10 mouse cellular contexts compared by ENCODE assay signal in genomic region chr9:45958851-45959250, GRCm38 (mm10). TPM values are rescaled to one million over a fixed set of nuclear protein-coding genes. Genes with fewer than 3 reads are reported as not detected.
DNase-seq lines count a peak whose midpoint lies in the region; ATAC-seq and TF ChIP-seq lines count a peak whose summit lies in the region.
"Had no signal": no experiment of that assay in that cellular context is flagged by ENCODE, and none has a peak within 500 bp of the region (broad histone marks: within the 10 kb centered on the region; RNA-seq: fewer than 3 reads in every experiment).

No protein-coding gene starts in this region.

- H3K9me3 ChIP-seq in kidney, embryonic 16.5 days (ENCODE audit: low read length), result no peaks in the 10 kb centered on the region
- H3K9me3 ChIP-seq in hindbrain, postnatal 0 days (ENCODE audit: low read length), result no peaks in the 10 kb centered on the region

- H3K9ac ChIP-seq in kidney, embryonic 16.5 days (replicated peaks; ENCODE audit: low read length), result no peak overlapping the region
- H3K9ac ChIP-seq in hindbrain, postnatal 0 days (replicated peaks; ENCODE audit: low read length), result no peak overlapping the region

- H3K4me1 ChIP-seq in kidney, embryonic 16.5 days (ENCODE audit: insufficient read depth, low read length), result peaks cover 12% of the 10 kb centered on the region
- H3K4me1 ChIP-seq in hindbrain, postnatal 0 days (ENCODE audit: insufficient read depth, low read length), result no peaks in the 10 kb centered on the region

- H3K27ac ChIP-seq in gastrocnemius, adult 2 months, result peak overlapping the region; percentile 64
- H3K27ac ChIP-seq in kidney, embryonic 16.5 days (ENCODE audit: low read length), result peak overlapping the region; percentile 14
- peak overlapping the region; percentile 45; the same call in 1 of the 2 replicates for H3K27ac ChIP-seq in hindbrain, postnatal 0 days

- no peak for ATAC-seq in kidney, embryonic 16.5 days (ENCODE audit: low FRiP score, low TSS enrichment)
- ATAC-seq in hindbrain, postnatal 0 days, result no peak

- 48% methylated on average over 4 of the region's 4 CpGs for WGBS in kidney, embryonic 16.5 days
- WGBS in hindbrain, postnatal 0 days, result 25% methylated on average over 4 of the region's 4 CpGs

- TF ChIP-seq CTCF in gastrocnemius, adult 2 months (IDR thresholded peaks at IDR 0.05), result no peak
- TF ChIP-seq CTCF in hindbrain, postnatal 0 days (IDR thresholded peaks at IDR 0.05; ENCODE audit: low read depth), result no peak

- intact Hi-C loops in gastrocnemius, adult 2 months (cut with DNase I), result no loop called here

- H3K4me3 ChIP-seq in gastrocnemius, adult 2 months, result no peak overlapping the region
- no peak overlapping the region for H3K4me3 ChIP-seq in kidney, embryonic 16.5 days (ENCODE audit: low read length)
- H3K4me3 ChIP-seq in hindbrain, postnatal 0 days (ENCODE audit: low read length), result no peak overlapping the region

- no peaks in the 10 kb centered on the region for H3K27me3 ChIP-seq in kidney, embryonic 16.5 days (ENCODE audit: insufficient read depth, low read length)
- no peaks in the 10 kb centered on the region for H3K27me3 ChIP-seq in hindbrain, postnatal 0 days (ENCODE audit: insufficient read depth, low read length)

- peaks cover 21% of the 10 kb centered on the region for H3K36me3 ChIP-seq in kidney, embryonic 16.5 days (ENCODE audit: insufficient read depth, low read length)
- H3K36me3 ChIP-seq in hindbrain, postnatal 0 days (ENCODE audit: insufficient read depth, low read length), result peaks cover 14% of the 10 kb centered on the region; the same call in 1 of the 2 replicates

- no peak for DNase-seq in gastrocnemius, adult 2 months
- no peak for DNase-seq in gastrocnemius, postnatal 4 days (ENCODE audit: low spot score in 2 of 2)
- no peak for DNase-seq in kidney, adult 9 months
- peak; percentile 42 for DNase-seq in brain, adult 2 months (ENCODE audit: low read depth, low spot score)
- DNase-seq in hindbrain, postnatal 0 days (ENCODE audit: low spot score), result peak; percentile 33
- no peak for DNase-seq in right cerebral cortex, postnatal 10 days (ENCODE audit: low spot score in 2 of 2)
- DNase-seq in adipocyte (ENCODE audit: low spot score), result no peak
- DNase-seq: layer of hippocampus, postnatal 36 days had no signal

- H3K4me2 ChIP-seq in kidney, embryonic 16.5 days (replicated peaks; ENCODE audit: low read depth, low read length), result no peak overlapping the region
- no peak overlapping the region for H3K4me2 ChIP-seq in hindbrain, postnatal 0 days (ENCODE audit: low read depth, low read length)

RNA-seq across cellular contexts. Expression of gene Sidt2, which starts 3.8 kb away (rescaled TPM):
- total RNA-seq in gastrocnemius, adult 2 months (2021), result 10 to 100 TPM; 66.2 to 72.2 TPM
- total RNA-seq in gastrocnemius, postnatal 4 days (2021), result 10 to 100 TPM; 61.5 to 65.5 TPM
- polyA plus RNA-seq in kidney, embryonic 16.5 days (2015; fragmentation: Nextera tagmentation; extraction: Ambion mirVana), result 44.5 and 45.8 TPM in 2 replicates
- 124 and 126 TPM in 2 replicates for total RNA-seq in hindbrain, postnatal 0 days (2014; rRNA removed)
- polyA plus RNA-seq in hindbrain, postnatal 0 days (2015; fragmentation: Nextera tagmentation; extraction: Ambion mirVana), result 48.3 and 51.6 TPM in 2 replicates

RNA-seq across cellular contexts. Expression of gene Tagln, which starts 23.0 kb away (rescaled TPM):
- 10 to 100 TPM; 38.5 to 49.2 TPM for total RNA-seq in gastrocnemius, adult 2 months (2021)
- total RNA-seq in gastrocnemius, postnatal 4 days (2021), result 100 to 1,000 TPM in 1 of 2 experiments, 10 to 100 TPM in 1; 79.2 to 103 TPM
- 92.3 and 154 TPM in 2 replicates for polyA plus RNA-seq in kidney, embryonic 16.5 days (2015; fragmentation: Nextera tagmentation; extraction: Ambion mirVana)
- total RNA-seq in hindbrain, postnatal 0 days (2014; rRNA removed), result 4.4 and 5.2 TPM in 2 replicates
- polyA plus RNA-seq in hindbrain, postnatal 0 days (2015; fragmentation: Nextera tagmentation; extraction: Ambion mirVana), result 3.5 and 4.0 TPM in 2 replicates
- total RNA-seq: common myeloid progenitor, adult 5-6 weeks had no signal

RNA-seq across cellular contexts. Expression of gene Rnf214, which starts 52.1 kb away (rescaled TPM):
- 10 to 100 TPM; 25.3 to 31.0 TPM for total RNA-seq in gastrocnemius, adult 2 months (2021)
- 10 to 100 TPM; 39.3 TPM for total RNA-seq in gastrocnemius, postnatal 4 days (2021)
- 50.5 and 62.7 TPM in 2 replicates for polyA plus RNA-seq in kidney, embryonic 16.5 days (2015; fragmentation: Nextera tagmentation; extraction: Ambion mirVana)
- total RNA-seq in hindbrain, postnatal 0 days (2014; rRNA removed), result 51.9 and 55.4 TPM in 2 replicates
- 70.3 and 77.7 TPM in 2 replicates for polyA plus RNA-seq in hindbrain, postnatal 0 days (2015; fragmentation: Nextera tagmentation; extraction: Ambion mirVana)

RNA-seq across cellular contexts. Expression of gene Pcsk7, which starts 52.6 kb away (rescaled TPM):
- total RNA-seq in gastrocnemius, adult 2 months (2021), result 10 to 100 TPM in 1 of 2 experiments, 1 to 10 TPM in 1; 9.3 to 12.3 TPM
- 10 to 100 TPM; 19.4 to 23.1 TPM for total RNA-seq in gastrocnemius, postnatal 4 days (2021)
- 23.2 and 24.9 TPM in 2 replicates for polyA plus RNA-seq in kidney, embryonic 16.5 days (2015; fragmentation: Nextera tagmentation; extraction: Ambion mirVana)
- 23.5 and 33.9 TPM in 2 replicates for total RNA-seq in hindbrain, postnatal 0 days (2014; rRNA removed)
- polyA plus RNA-seq in hindbrain, postnatal 0 days (2015; fragmentation: Nextera tagmentation; extraction: Ambion mirVana), result 18.1 and 22.1 TPM in 2 replicates

RNA-seq across cellular contexts. Expression of gene Pafah1b2, which starts 53.6 kb away (rescaled TPM):
- 10 to 100 TPM; 28.0 to 29.5 TPM for total RNA-seq in gastrocnemius, adult 2 months (2021)
- 100 to 1,000 TPM; 104 to 110 TPM for total RNA-seq in gastrocnemius, postnatal 4 days (2021)
- polyA plus RNA-seq in kidney, embryonic 16.5 days (2015; fragmentation: Nextera tagmentation; extraction: Ambion mirVana), result 166 and 173 TPM in 2 replicates
- total RNA-seq in hindbrain, postnatal 0 days (2014; rRNA removed), result 137 and 186 TPM in 2 replicates
- 222 and 243 TPM in 2 replicates for polyA plus RNA-seq in hindbrain, postnatal 0 days (2015; fragmentation: Nextera tagmentation; extraction: Ambion mirVana)

Comparison
In these comparisons a context has a peak if more than half of its experiments do, and no peak if none do; other contexts are left out.
1. DNase-seq: peak in brain, adult 2 months (single experiment) and hindbrain, postnatal 0 days (single experiment); none in gastrocnemius, adult 2 months (single experiment), gastrocnemius, postnatal 4 days (0 of 2), kidney, adult 9 months (single experiment), right cerebral cortex, postnatal 10 days (0 of 2) and adipocyte (single experiment).
2. H3K27ac ChIP-seq: peak in every context shown above with its lines; median percentile 64 in gastrocnemius, adult 2 months; 45 in hindbrain, postnatal 0 days; 14 in kidney, embryonic 16.5 days.